Mouse (Mus musculus): Measurements from ENCODE around the gene Insrr.

DNA sequence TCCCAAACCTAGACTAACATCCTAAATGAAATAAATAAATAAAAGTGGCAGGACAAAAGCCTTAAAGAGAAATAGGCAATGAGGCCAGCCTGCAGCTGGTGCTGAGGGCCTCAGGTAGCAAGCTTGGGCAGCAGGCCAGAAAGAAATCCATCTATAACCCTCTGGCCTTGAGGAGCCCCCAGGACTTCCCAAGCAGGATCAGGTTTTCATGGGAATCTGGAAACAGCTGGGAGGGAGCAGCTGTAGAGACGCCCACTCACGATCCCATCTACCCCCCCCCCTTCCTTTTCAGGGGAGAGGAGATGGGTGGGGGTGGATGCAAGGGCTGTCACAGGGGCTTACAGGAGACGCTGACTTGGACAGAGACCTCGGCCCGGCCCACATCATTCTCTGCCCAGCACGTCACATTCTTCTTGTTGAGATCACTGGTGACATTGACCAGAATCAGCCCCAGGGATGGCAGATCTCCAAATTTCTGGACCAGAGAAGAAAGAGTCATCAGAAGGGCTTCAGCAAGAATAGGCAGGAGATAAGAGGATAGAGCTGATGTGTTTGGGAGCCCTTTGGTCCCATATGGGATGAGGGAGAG is 11.0 kb upstream of the Insrr start:
- no peak for TF ChIP-seq POLR2A (IDR thresholded peaks at IDR 0.05; ENCODE audit: low read depth, low read length)
- TF ChIP-seq CTCF (IDR thresholded peaks at IDR 0.05; ENCODE audit: extremely low read depth, insufficient read depth, insufficient read length, insufficient replicate concordance), result no peak
